Mouse (Mus musculus) stomach, embryonic 15.5 days (tissue): ENCODE measurements around the gene Impdh2. TPM values are rescaled to one million over a fixed set of nuclear protein-coding genes. Genes with fewer than 3 reads are reported as not detected.

Experiments used
- ATAC-seq: fragments of 200-750 bp; cut with Nextera tagmentation; 2 replicates; pipeline ENCODE4 v1.8.0; 2017; ENCODE audit warnings: low read depth, moderate number of reproducible peaks, moderate TSS enrichment; ENCODE audit not compliant: insufficient read depth, low FRiP score
- H3K27ac ChIP-seq: fragments of 300-500 bp; sonication (generic); 2 replicates; pipeline ENCODE4 v1.5.1; 2015; ENCODE audit warnings: mild to moderate bottlenecking, inconsistent platforms
- H3K27me3 ChIP-seq: fragments of 300-500 bp; sonication (generic); replicated peaks from 2 replicates; pipeline ENCODE4 v1.6.1; 2015; ENCODE audit warnings: inconsistent platforms
- H3K36me3 ChIP-seq: fragments of 300-500 bp; sonication (generic); 2 replicates; pipeline ENCODE4 v1.6.1; 2015; ENCODE audit warnings: inconsistent platforms
- H3K4me1 ChIP-seq: fragments of 300-500 bp; sonication (generic); 2 replicates; pipeline ENCODE4 v1.6.1; 2015; ENCODE audit warnings: inconsistent platforms
- H3K4me2 ChIP-seq: fragments of 300-500 bp; sonication (generic); 2 replicates; pipeline ENCODE4 v1.6.1; 2015; ENCODE audit warnings: mild to moderate bottlenecking, inconsistent platforms
- H3K4me3 ChIP-seq: fragments of 300-500 bp; sonication (generic); replicated peaks from 2 replicates; pipeline ENCODE4 v1.5.1; 2015; ENCODE audit warnings: inconsistent platforms
- H3K9ac ChIP-seq: fragments of 300-500 bp; sonication (generic); 2 replicates; pipeline ENCODE4 v1.6.1; 2015; ENCODE audit warnings: inconsistent platforms
- H3K9me3 ChIP-seq: fragments of 300-500 bp; sonication (generic); 2 replicates; pipeline ENCODE4 v1.6.1; 2016; ENCODE audit warnings: inconsistent platforms
- WGBS: fragments of 180-500 bp; shearing (Covaris S2); methylation state at CpG from one replicate; pipeline ENCODE4 v1.1.7; 2015; 5-methylcytosine and 5-hydroxymethylcytosine counted together
- polyA plus RNA-seq: library from polyadenylated mRNA; unstranded; fragments of >200 nt; fragmentation: Nextera tagmentation; extraction: Ambion mirVana; gene quantifications from 2 replicates; pipeline ENCODE4 v1.2.1, GENCODE M21; 2015

Impdh2 gene
- polyA plus RNA-seq, 1 experiment from 2014 or later: 152 TPM

GRCm38 (mm10) chr9:108546875-108547274 lies 13.2 kb upstream of the Impdh2 start:
- Histone ChIP-seq H3K36me3 (peaks cover 56% of the 10 kb centered on the region), H3K4me3 (no peak overlapping the region), H3K9ac (no peak overlapping the region), H3K27ac (no peak overlapping the region), H3K4me2 (no peak overlapping the region), H3K9me3 (no peaks in the 10 kb centered on the region), H3K4me1 (no peaks in the 10 kb centered on the region), H3K27me3 (no peaks in the 10 kb centered on the region)
- 79% methylated on average over 1 of the region's 1 CpGs for WGBS
- ATAC-seq: no peak

- Histone ChIP-seq H3K4me2 (no peak overlapping the region), H3K9ac (no peak overlapping the region), H3K4me1 (peaks cover 9% of the 10 kb centered on the region), H3K36me3 (peaks cover 46% of the 10 kb centered on the region), H3K27me3 (no peaks in the 10 kb centered on the region), H3K27ac (no peak overlapping the region), H3K4me3 (no peak overlapping the region), H3K9me3 (no peaks in the 10 kb centered on the region)
- WGBS: 92% methylated on average over 4 of the region's 4 CpGs
- ATAC-seq: no peak
Measured at GRCm38 (mm10) chr9:108559169-108559568, 917 bp upstream of the Impdh2 start.

DNA sequence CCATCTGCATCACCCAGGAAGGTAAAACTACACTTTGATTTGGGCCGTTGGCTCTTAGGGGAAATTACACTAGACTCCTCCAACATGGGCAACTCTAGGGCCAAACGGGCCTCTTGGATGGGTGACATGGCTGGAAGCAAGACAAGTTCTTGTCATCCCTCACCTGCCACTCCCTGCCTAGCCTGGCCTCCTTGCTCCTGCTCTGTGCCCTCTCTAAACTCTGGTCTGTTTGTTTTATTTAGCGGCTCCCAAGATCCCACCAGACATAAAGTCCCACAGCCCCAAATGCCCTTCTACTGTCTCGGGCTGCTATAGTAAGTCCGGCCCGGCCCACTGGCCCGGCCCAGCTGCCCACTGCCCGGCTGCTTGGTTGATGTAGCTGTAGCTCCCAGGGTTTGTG lies 3.6 kb downstream of the Impdh2 start:
- 88% methylated on average over 8 of the region's 8 CpGs for WGBS
- no peaks in the 10 kb centered on the region for H3K9me3 ChIP-seq
- H3K4me2 ChIP-seq: no peak overlapping the region
- H3K4me1 ChIP-seq: peaks cover 25% of the 10 kb centered on the region
- no peak overlapping the region for H3K27ac ChIP-seq
- no peaks in the 10 kb centered on the region for H3K27me3 ChIP-seq
- peaks cover 25% of the 10 kb centered on the region; the same call in 1 of the 2 replicates for H3K36me3 ChIP-seq
- H3K9ac ChIP-seq: no peak overlapping the region
- ATAC-seq: no peak
- H3K4me3 ChIP-seq: no peak overlapping the region

DNA sequence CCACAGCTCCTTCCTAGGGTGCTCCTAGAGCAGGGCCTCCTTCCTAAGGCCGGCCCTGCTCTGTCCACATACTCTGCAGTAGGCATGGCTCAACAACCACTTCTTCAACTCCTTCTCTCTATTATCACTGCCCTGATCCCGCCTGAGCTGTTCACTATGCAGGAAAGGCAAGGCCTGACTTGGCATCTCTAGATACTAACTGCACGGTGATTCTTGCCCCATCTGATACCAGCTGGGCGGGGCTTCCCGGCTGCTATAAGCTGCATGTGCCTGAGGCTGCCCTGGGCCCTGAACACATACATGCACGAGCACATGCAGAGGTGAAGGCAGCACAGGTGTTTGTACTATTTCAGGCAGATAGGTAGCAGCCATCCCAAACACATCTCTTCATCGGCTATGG lies 4.0 kb downstream of the Impdh2 start:
- H3K36me3 ChIP-seq: peaks cover 24% of the 10 kb centered on the region; the same call in 1 of the 2 replicates
- H3K9me3 ChIP-seq: no peaks in the 10 kb centered on the region
- ATAC-seq: no peak
- no peak overlapping the region for H3K9ac ChIP-seq
- H3K4me1 ChIP-seq: peaks cover 26% of the 10 kb centered on the region
- H3K27ac ChIP-seq: no peak overlapping the region
- H3K27me3 ChIP-seq: no peaks in the 10 kb centered on the region
- WGBS: 74% methylated on average over 7 of the region's 7 CpGs
- no peak overlapping the region for H3K4me2 ChIP-seq
- no peak overlapping the region for H3K4me3 ChIP-seq

DNA sequence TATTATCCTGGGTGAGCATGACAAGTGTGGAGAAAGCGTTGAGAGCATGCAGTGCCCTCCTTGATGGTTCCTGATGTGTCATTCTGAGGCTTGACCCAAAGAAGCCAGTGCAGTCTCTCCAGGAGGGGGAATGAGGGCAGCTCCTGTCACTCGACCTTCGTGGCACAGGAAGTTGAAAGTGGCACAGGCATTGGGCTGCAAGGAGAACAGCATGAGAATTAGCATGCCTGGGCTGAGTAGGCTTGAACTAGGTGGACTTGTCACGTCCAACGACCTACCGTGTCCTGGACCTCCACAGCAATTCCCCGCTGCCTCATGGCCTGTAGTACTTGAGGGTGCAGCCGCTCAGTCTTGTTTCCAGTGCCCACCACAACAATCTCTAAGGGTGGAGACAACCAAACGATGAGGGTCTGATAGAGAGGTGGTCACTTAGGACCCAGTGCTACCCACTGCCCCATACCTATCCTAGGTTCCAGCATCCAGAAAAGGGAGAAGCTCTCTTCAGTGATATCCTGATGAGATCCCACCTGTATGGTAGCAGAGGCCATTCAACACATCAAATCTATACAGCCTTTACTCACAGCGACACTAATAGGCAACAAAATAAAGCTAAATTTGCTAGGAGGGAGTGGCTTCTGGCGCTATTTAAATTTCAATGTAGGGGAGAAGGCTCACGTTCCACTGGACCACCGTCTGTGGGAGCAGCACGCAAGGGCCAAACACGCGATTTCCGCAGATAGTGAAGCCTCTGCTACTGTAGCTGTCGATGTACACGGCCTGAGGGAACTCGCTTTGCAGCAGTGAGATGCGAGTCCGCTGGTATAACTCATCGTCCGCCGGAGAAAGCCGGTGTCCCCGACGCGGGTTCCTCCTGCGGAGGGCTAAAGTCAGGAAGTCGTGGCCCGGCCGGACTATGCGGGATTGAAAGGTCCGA lies 6.1 kb downstream of the Impdh2 start:
- 11% methylated on average over 35 of the region's 35 CpGs for WGBS
- Histone ChIP-seq H3K9me3 (no peaks in the 10 kb centered on the region), H3K27ac (peak overlapping the region; percentile 98), H3K27me3 (no peaks in the 10 kb centered on the region), H3K9ac (peak overlapping the region; percentile 64), H3K4me2 (peak overlapping the region; percentile 98), H3K36me3 (peaks cover 22% of the 10 kb centered on the region; the same call in 1 of the 2 replicates), H3K4me1 (peaks cover 39% of the 10 kb centered on the region), H3K4me3 (peak overlapping the region; percentile 61)
- ATAC-seq: 0 out of 2 replicates have a peak, but pooled peaks have one; percentile 0

DNA sequence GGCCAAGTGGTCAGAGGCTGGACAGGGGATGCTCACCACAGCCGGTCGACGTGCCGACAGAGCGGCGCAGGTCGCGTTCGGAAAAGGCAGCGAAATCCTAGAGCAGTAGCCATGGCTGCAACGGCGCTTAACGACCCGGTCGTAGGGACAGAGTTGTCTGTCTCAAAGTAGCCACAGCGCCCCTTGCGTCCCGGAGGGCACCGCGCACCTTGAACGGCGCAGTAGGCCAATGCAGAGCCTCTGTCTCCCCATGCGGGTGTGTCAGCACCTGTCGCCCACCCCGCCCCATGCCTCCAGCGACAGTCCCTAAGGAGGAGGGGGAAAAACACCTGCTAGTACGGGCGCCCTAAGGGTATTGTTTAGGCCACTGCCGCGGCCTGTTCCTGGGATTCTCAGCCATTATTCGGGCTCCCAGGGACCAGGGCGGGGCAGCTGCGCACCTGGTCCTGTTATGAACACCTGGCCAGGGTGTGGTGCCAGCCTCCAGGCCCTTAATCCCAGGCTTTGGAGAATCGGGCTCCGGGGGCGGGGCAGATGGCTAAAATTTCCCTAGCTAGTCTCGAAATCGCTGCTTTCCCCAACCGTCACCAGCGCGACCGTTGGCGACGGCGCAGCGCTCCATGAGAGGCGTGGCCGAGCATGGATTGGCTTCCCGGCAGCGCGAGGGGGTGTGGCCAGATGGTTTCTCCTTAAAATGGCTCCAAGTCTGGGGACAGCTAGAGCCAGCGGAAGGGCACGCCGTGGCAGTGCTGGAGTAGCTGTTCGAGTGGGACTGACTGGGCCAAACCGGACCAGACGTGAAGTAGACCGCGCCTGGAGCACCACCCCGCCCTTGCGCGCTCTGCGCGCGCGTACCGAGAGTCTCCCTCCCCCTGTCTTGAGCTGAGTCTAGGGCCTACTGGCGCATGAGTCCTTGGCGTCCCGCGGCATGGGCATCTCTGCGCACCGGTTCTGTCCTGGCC lies 7.0 kb downstream of the Impdh2 start, which contains the start of gene Ndufaf3:
Ndufaf3 (minus strand) TSS at position 620 of the 962 bp plus-strand sequence.
- Histone ChIP-seq H3K9me3 (no peaks in the 10 kb centered on the region), H3K4me1 (peaks cover 31% of the 10 kb centered on the region), H3K27me3 (no peaks in the 10 kb centered on the region), H3K4me3 (peak within 1 kb of the TSS; percentile 61), H3K9ac (peak within 1 kb of the TSS; percentile 64), H3K27ac (peak within 1 kb of the TSS; percentile 98), H3K36me3 (peaks cover 31% of the 10 kb centered on the region), H3K4me2 (peak within 1 kb of the TSS; percentile 98)
- whole genome bisulfite sequencing: 0% methylated on average over 73 of the region's 73 CpGs
- ATAC-seq: peak; percentile 82

DNA sequence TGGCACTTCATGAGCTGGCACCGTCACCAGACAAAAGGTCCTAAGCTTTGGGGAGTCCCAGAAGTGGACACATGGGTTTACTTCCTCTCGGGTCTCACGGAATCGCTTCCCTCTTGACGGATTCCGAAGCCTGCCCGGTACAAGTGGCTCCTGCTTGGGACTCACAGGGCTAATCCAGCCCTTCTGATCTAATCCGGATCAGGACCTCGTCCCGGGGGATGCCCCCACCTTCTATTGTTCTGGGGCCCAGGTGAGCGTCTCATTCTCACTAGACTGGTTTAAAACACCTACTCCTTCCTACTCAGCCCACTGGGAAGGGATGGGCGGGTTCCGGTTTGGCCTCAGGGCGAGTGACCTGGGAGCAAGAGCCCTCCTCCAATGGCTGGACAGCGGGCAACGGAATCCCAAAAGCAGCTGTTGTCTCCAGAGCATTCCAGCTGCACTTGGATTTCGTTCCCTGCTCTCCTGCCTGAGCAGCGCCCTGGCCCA lies 7.9 kb downstream of the Impdh2 start:
- no peaks in the 10 kb centered on the region for H3K27me3 ChIP-seq
- peaks cover 36% of the 10 kb centered on the region for H3K36me3 ChIP-seq
- peak overlapping the region; percentile 61 for H3K4me3 ChIP-seq
- H3K9ac ChIP-seq: peak overlapping the region; percentile 63
- peaks cover 31% of the 10 kb centered on the region for H3K4me1 ChIP-seq
- H3K27ac ChIP-seq: peak overlapping the region; percentile 98
- no peaks in the 10 kb centered on the region for H3K9me3 ChIP-seq
- 7% methylated on average over 18 of the region's 18 CpGs for WGBS
- peak overlapping the region; percentile 98 for H3K4me2 ChIP-seq
- no peak for ATAC-seq

DNA sequence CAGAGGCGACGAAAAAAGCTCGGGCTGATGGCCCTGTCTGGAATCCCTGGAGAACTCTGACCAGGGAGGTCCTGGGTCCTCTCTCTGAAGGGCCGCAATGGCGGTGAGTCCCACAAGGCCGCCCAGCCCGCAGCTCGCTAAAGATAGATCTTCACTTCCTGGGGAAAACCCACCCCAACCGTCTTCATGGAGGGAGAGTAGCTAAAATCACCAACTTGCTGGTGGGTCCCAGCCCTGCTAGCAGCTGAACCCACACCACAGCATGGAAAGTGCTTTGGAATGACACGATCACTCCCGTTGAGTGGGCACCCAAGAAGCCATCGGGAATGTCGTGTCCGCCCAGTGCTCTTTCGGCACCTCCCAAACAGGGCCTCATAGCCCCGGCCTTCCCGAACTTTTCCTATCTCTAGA lies 8.4 kb downstream of the Impdh2 start:
- no peak for ATAC-seq
- H3K4me1 ChIP-seq: peaks cover 32% of the 10 kb centered on the region
- no peaks in the 10 kb centered on the region for H3K9me3 ChIP-seq
- H3K27me3 ChIP-seq: no peaks in the 10 kb centered on the region
- 72% methylated on average over 17 of the region's 17 CpGs for WGBS
- H3K9ac ChIP-seq: no peak overlapping the region
- H3K4me2 ChIP-seq: peak overlapping the region; percentile 98
- H3K4me3 ChIP-seq: peak overlapping the region; percentile 61
- peaks cover 37% of the 10 kb centered on the region for H3K36me3 ChIP-seq
- H3K27ac ChIP-seq: 0 out of 2 replicates have a peak overlapping the region, but pooled peaks have one; percentile 98

DNA sequence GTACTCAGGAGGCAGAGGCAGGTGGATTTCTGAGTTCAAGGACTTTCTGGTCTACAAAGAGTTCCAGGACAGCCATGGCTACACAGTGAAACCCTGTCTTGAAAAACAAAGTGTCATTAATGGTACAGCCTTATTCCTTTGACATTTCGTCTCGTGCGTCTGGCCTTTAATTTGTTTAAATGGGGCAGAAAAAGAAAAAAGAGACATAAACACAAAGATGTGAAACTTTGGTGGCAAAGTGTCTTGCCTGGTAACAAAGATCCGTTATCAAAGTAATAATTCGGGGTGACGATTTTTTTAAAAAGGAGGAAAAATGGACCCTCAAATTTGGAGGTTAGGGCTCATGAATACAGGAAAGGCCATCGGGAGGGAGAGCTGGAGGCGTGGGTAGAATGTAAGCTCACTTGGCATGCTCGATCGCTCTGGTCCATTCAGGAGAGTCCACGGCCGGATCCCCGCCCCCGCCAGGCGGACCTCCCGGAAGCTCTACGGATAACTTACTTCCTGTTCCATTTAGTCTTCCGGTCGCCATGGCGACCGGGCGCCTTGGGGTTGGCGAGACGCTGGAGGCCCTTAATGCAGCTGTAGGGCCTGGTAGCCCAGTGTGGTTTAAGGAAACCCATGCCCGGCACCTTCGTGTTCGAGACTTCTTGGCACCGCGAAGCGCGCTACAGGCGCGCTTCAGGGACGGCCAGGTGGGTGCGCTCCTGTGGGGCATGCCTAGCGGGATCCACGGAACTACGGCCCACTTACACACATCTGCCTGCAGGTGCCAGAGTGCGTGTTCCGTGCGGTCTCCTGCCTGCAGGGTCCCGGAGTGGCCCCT lies 9.5 kb downstream of the Impdh2 start, which contains the start of gene Dalrd3:
Dalrd3 (plus strand) TSS at position 506 of the 826 bp plus-strand sequence.
- Histone ChIP-seq H3K4me3 (peak within 1 kb of the TSS; percentile 69), H3K27ac (peak within 1 kb of the TSS; percentile 75), H3K36me3 (peaks cover 27% of the 10 kb centered on the region), H3K9me3 (no peaks in the 10 kb centered on the region), H3K27me3 (no peaks in the 10 kb centered on the region), H3K4me2 (peak within 1 kb of the TSS; percentile 99), H3K9ac (peak within 1 kb of the TSS; percentile 44), H3K4me1 (peaks cover 34% of the 10 kb centered on the region)
- ATAC-seq: peak; percentile 63
- 6% methylated on average over 42 of the region's 42 CpGs for WGBS

GRCm38 (mm10) chr9:108570207-108570896 lies 10.3 kb downstream of the Impdh2 start:
- peak overlapping the region; percentile 44 for H3K9ac ChIP-seq
- peak overlapping the region; percentile 99 for H3K4me2 ChIP-seq
- WGBS: 2% methylated on average over 40 of the region's 40 CpGs
- no peak for ATAC-seq
- H3K36me3 ChIP-seq: peaks cover 28% of the 10 kb centered on the region
- no peaks in the 10 kb centered on the region for H3K9me3 ChIP-seq
- H3K27me3 ChIP-seq: no peaks in the 10 kb centered on the region
- peaks cover 34% of the 10 kb centered on the region for H3K4me1 ChIP-seq
- peak overlapping the region; percentile 75 for H3K27ac ChIP-seq
- peak overlapping the region; percentile 69 for H3K4me3 ChIP-seq
